ENCODE assay signal across 8 mouse cellular contexts in genomic region chr15:79950250-79951025, GRCm38 (mm10). TPM values are rescaled to one million over a fixed set of nuclear protein-coding genes. Genes with fewer than 3 reads are reported as not detected.
A peak's percentile ranks its signal among the peaks of the same experiment; 100 is the strongest.
DNase-seq lines count a peak whose midpoint lies in the region; ATAC-seq and TF ChIP-seq lines count a peak whose summit lies in the region.

No protein-coding gene starts in this region.

- H3K79me2 ChIP-seq in C2C12 (ENCODE audit: control insufficient read depth, insufficient read depth): no peaks in the 10 kb centered on the region

- H3K4me2 ChIP-seq in heart, embryonic 12.5 days: peak overlapping the region; percentile 73
- H3K4me2 ChIP-seq in kidney, embryonic 14.5 days (replicated peaks; ENCODE audit: low read depth, low read length): peak overlapping the region; percentile 51
- H3K4me2 ChIP-seq in lung, postnatal 0 days (replicated peaks; ENCODE audit: low read depth, low read length): peak overlapping the region; percentile 50

- peak overlapping the region; percentile 21 for H3ac ChIP-seq in C2C12 (ENCODE audit: control insufficient read depth, insufficient read length, low read depth)

- peak; percentile 78 for DNase-seq in ZHBTc4 (ENCODE audit: low read depth, low spot score)
- peak; percentile 89 for DNase-seq in embryo, embryonic 11 days
- peak; percentile 78 for DNase-seq in lung, postnatal 0 days (ENCODE audit: low spot score)
- peak; percentile 72 for DNase-seq in retina, embryonic 14.5 days (ENCODE audit: low spot score)
- no peak for DNase-seq in c-Kit-positive CD71-positive TER-119-positive erythroid progenitor cells, embryonic 14.5 days (ENCODE audit: low spot score)

- H3K4me3 ChIP-seq in C2C12 (ENCODE audit: insufficient read depth, poor library complexity, severe bottlenecking): no peak overlapping the region
- H3K4me3 ChIP-seq in heart, embryonic 12.5 days: peak overlapping the region; percentile 37
- H3K4me3 ChIP-seq in kidney, embryonic 14.5 days (ENCODE audit: low read length): peak overlapping the region; percentile 7; the same call in 1 of the 2 replicates
- peak overlapping the region; percentile 8; the same call in 1 of the 2 replicates for H3K4me3 ChIP-seq in lung, postnatal 0 days (ENCODE audit: low read depth, low read length)

- TF ChIP-seq CTCF in C2C12 (IDR thresholded peaks at IDR 0.05; ENCODE audit: control insufficient read depth, insufficient read depth, insufficient read length): peak; percentile 88
- TF ChIP-seq CTCF in lung, postnatal 0 days (IDR thresholded peaks at IDR 0.05): peak; percentile 85

- ATAC-seq in heart, embryonic 12.5 days (ENCODE audit: insufficient number of reproducible peaks, low FRiP score): peak; percentile 34; the same call in 1 of the 2 replicates
- peak; percentile 65 for ATAC-seq in kidney, embryonic 14.5 days (ENCODE audit: low FRiP score, low TSS enrichment)
- peak; percentile 49 for ATAC-seq in lung, postnatal 0 days

- WGBS in heart, embryonic 12.5 days: 3% methylated on average over 24 of the region's 24 CpGs
- WGBS in kidney, embryonic 14.5 days: under 1% methylated on average over 24 of the region's 24 CpGs
- 3% methylated on average over 24 of the region's 24 CpGs for WGBS in lung, postnatal 0 days

- no peaks in the 10 kb centered on the region for H3K27me3 ChIP-seq in C2C12 (ENCODE audit: control insufficient read depth, insufficient read depth, insufficient read length)
- no peaks in the 10 kb centered on the region for H3K27me3 ChIP-seq in heart, embryonic 12.5 days (replicated peaks)
- H3K27me3 ChIP-seq in kidney, embryonic 14.5 days (ENCODE audit: control insufficient read depth, insufficient read depth, low read length): no peaks in the 10 kb centered on the region
- H3K27me3 ChIP-seq in lung, postnatal 0 days (replicated peaks; ENCODE audit: insufficient read depth, low read length): no peaks in the 10 kb centered on the region

- H3K9ac ChIP-seq in heart, embryonic 12.5 days: peak overlapping the region; percentile 61
- peak overlapping the region; percentile 37 for H3K9ac ChIP-seq in kidney, embryonic 14.5 days (ENCODE audit: low read depth, low read length)
- peak overlapping the region; percentile 4; the same call in 1 of the 2 replicates for H3K9ac ChIP-seq in lung, postnatal 0 days (replicated peaks; ENCODE audit: low read depth)

- no peaks in the 10 kb centered on the region for H3K36me3 ChIP-seq in C2C12 (ENCODE audit: control insufficient read depth, insufficient read depth)
- no peaks in the 10 kb centered on the region for H3K36me3 ChIP-seq in heart, embryonic 12.5 days
- no peaks in the 10 kb centered on the region for H3K36me3 ChIP-seq in kidney, embryonic 14.5 days (ENCODE audit: control insufficient read depth, insufficient read depth, low read length)
- H3K36me3 ChIP-seq in lung, postnatal 0 days (ENCODE audit: insufficient read depth, low read length): no peaks in the 10 kb centered on the region

- TF ChIP-seq EP300 in lung, postnatal 0 days (IDR thresholded peaks at IDR 0.05): peak; percentile 80

- H3K4me1 ChIP-seq in heart, embryonic 12.5 days (replicated peaks): peaks cover 43% of the 10 kb centered on the region
- H3K4me1 ChIP-seq in kidney, embryonic 14.5 days (ENCODE audit: control insufficient read depth, insufficient read depth, low read length): peaks cover 31% of the 10 kb centered on the region
- H3K4me1 ChIP-seq in lung, postnatal 0 days (ENCODE audit: insufficient read depth, low read depth, low read length): peaks cover 13% of the 10 kb centered on the region

- no peaks in the 10 kb centered on the region for H3K79me3 ChIP-seq in C2C12 (ENCODE audit: low read depth)

- no peaks in the 10 kb centered on the region for H3K9me3 ChIP-seq in heart, embryonic 12.5 days (replicated peaks)
- no peaks in the 10 kb centered on the region for H3K9me3 ChIP-seq in kidney, embryonic 14.5 days (ENCODE audit: control insufficient read depth, low read length)
- no peaks in the 10 kb centered on the region for H3K9me3 ChIP-seq in lung, postnatal 0 days (ENCODE audit: low read length)

- H3K27ac ChIP-seq in heart, embryonic 12.5 days (ENCODE audit: poor library complexity, severe bottlenecking): peak overlapping the region; percentile 36
- H3K27ac ChIP-seq in kidney, embryonic 14.5 days (ENCODE audit: low read depth, low read length): peak overlapping the region; percentile 25; the same call in 1 of the 2 replicates
- peak overlapping the region; percentile 81 for H3K27ac ChIP-seq in lung, postnatal 0 days (ENCODE audit: low read length)

TF ChIP-seq in C2C12, 6 proteins besides CTCF, POLR2A, EP300 and RAD21:
- TF ChIP-seq FOSL1 (IDR thresholded peaks at IDR 0.05; ENCODE audit: insufficient read depth, low read length, poor library complexity, severe bottlenecking) (peak; percentile 72), MYOD1 (IDR thresholded peaks at IDR 0.05; ENCODE audit: control insufficient read depth, insufficient read length, low read depth) (peak; percentile 11), MAX (IDR thresholded peaks at IDR 0.05) (peak; percentile 23), CEBPB (IDR thresholded peaks at IDR 0.05; ENCODE audit: low read depth) (no peak), USF1 (IDR thresholded peaks at IDR 0.05; ENCODE audit: low read depth) (no peak), MYOG (IDR thresholded peaks at IDR 0.05; ENCODE audit: control insufficient read depth, extremely low read depth, insufficient read length) (no peak)

RNA-seq across cellular contexts. Expression of gene Cbx7, which starts 20.5 kb away (rescaled TPM):
- polyA plus RNA-seq in C2C12 (2012; fragmentation: generic; extraction: Trizol): 5.9 TPM
- polyA plus RNA-seq in heart, embryonic 12.5 days (2016; fragmentation: Nextera tagmentation; extraction: Ambion mirVana): 1.4 and 1.7 TPM in 2 replicates
- polyA plus RNA-seq in kidney, embryonic 14.5 days (2014; fragmentation: Nextera tagmentation; extraction: Ambion mirVana): 1.5 and 2.0 TPM in 2 replicates
- polyA plus RNA-seq in lung, postnatal 0 days (2015; fragmentation: Nextera tagmentation; extraction: Ambion mirVana): 4.1 and 4.5 TPM in 2 replicates

RNA-seq across cellular contexts. Expression of gene Apobec3, which starts 59.0 kb away (rescaled TPM):
- 24.0 TPM for polyA plus RNA-seq in C2C12 (2012; fragmentation: generic; extraction: Trizol)
- 11.2 and 12.2 TPM in 2 replicates for polyA plus RNA-seq in heart, embryonic 12.5 days (2016; fragmentation: Nextera tagmentation; extraction: Ambion mirVana)
- polyA plus RNA-seq in kidney, embryonic 14.5 days (2014; fragmentation: Nextera tagmentation; extraction: Ambion mirVana): 20.3 and 25.3 TPM in 2 replicates
- 24.8 and 29.5 TPM in 2 replicates for polyA plus RNA-seq in lung, postnatal 0 days (2015; fragmentation: Nextera tagmentation; extraction: Ambion mirVana)

Comparison
In these comparisons a context has a peak if more than half of its experiments do, and no peak if none do; other contexts are left out.
1. H3K27ac ChIP-seq: peak in every context shown above with its lines; median percentile 81 in lung, postnatal 0 days; 36 in heart, embryonic 12.5 days; 25 in kidney, embryonic 14.5 days.
2. H3K9ac ChIP-seq: peak in every context shown above with its lines; median percentile 61 in heart, embryonic 12.5 days; 37 in kidney, embryonic 14.5 days; 4 in lung, postnatal 0 days.